Mouse (Mus musculus): ENCODE measurements around the gene Ice1. TPM values are rescaled to one million over a fixed set of nuclear protein-coding genes. Genes with fewer than 3 reads are reported as not detected.

The Ice1 gene
- polyA plus RNA-seq, 1 experiment from 2014 or later, result 15.8 TPM

DNA sequence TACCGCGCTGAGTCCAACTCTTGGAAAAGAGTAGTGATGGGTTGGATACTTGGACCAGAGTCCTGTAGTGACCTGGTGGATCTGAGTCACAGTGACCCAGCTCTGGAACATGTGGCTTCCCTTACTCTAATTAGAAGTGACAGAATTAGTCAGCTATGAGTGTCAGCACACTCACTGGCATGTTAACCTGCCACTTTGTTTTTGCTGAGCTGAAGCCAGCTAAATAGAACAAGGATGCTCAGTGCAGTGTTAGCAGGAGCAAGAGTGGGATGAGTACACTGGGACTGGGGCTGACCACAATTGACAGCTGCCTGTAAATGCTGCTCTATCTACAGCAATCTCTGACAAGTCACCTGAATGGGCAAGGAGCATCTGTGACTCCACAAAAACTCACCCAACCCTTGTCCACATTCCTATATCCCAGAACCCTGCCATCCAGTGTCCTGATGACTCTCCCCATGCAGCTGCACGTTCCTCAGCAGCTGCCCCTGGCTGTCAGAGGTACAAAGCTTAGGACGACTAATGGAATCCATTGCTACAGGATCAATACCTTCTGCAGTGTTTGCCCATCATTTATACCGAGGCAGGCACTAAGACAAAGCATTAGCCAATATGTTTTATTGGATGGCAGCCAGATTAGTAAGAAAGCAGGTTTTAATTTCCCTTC lies 128.6 kb downstream of the Ice1 start:
- H3K4me1 ChIP-seq (replicated peaks; ENCODE audit: control insufficient read depth, insufficient read depth, low read length), result no peaks in the 10 kb centered on the region
- H3K27me3 ChIP-seq (ENCODE audit: control insufficient read depth, insufficient read depth, low read depth, low read length), result no peaks in the 10 kb centered on the region
- H3K9ac ChIP-seq (ENCODE audit: low read length), result no peak overlapping the region
- 63% methylated on average over 5 of the region's 5 CpGs for WGBS
- H3K4me3 ChIP-seq (ENCODE audit: low read length), result no peak overlapping the region
- H3K27ac ChIP-seq (ENCODE audit: low read length), result no peak overlapping the region
- H3K36me3 ChIP-seq (ENCODE audit: control insufficient read depth, insufficient read depth, low read length), result no peaks in the 10 kb centered on the region
- H3K9me3 ChIP-seq (ENCODE audit: control insufficient read depth, low read length), result no peaks in the 10 kb centered on the region
- no peak for ATAC-seq (ENCODE audit: low read depth)
- no peak overlapping the region for H3K4me2 ChIP-seq (ENCODE audit: low read depth, low read length)

Other genes with a start within 250 kb of the Ice1 start
- 0.05 and 0.10 TPM in 2 replicates for gene Adamts16, start 204.2 kb upstream of the Ice1 start, polyA plus RNA-seq (2015; fragmentation: Nextera tagmentation; extraction: Ambion mirVana)